Mouse (Mus musculus): Measurements from ENCODE around the gene Gtse1.

DNA sequence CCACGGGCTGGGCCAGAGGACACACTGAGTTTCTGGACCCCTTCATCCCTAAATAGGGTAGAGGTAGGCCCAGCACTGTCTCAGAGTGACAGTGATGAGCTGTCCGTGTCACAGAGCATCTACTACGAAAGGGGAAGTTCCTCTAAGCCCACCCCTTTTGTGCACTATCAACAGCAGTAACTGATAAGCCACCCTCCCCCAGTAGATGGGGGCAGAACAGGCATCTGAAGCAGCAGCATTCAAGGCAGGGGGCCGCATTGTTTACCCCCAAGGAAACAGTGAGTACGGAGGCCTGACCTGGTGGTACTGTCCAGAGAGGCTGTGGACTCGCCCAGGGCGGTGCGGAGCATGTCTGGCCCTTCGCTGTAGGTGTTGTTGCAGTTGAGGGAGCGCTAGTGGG lies 43.0 kb downstream of the Gtse1 start:
- no peak for TF ChIP-seq POLR2A (IDR thresholded peaks at IDR 0.05; ENCODE audit: insufficient read depth, low read depth, low read length)
- no peak for TF ChIP-seq CTCF (IDR thresholded peaks at IDR 0.05; ENCODE audit: insufficient read depth, low read depth, low read length)

Measured in olfactory bulb, adult 2 months (tissue).